Mouse (Mus musculus) lung, adult 18-20 months (tissue): Measurements from ENCODE around the gene Stag1.
"Not testable (repeated sequence)": the region's sequence is repeated elsewhere in the genome, so short reads cannot be mapped to it uniquely, and the experiment has no call there.

ENCODE experiments used
- DNase-seq, 2 experiments: peaks; one replicate each; pipeline ENCODE4 v3.0.0; 2022; ENCODE audit warnings: mixed read lengths in 2 of 2

Gene Stag1

DNA sequence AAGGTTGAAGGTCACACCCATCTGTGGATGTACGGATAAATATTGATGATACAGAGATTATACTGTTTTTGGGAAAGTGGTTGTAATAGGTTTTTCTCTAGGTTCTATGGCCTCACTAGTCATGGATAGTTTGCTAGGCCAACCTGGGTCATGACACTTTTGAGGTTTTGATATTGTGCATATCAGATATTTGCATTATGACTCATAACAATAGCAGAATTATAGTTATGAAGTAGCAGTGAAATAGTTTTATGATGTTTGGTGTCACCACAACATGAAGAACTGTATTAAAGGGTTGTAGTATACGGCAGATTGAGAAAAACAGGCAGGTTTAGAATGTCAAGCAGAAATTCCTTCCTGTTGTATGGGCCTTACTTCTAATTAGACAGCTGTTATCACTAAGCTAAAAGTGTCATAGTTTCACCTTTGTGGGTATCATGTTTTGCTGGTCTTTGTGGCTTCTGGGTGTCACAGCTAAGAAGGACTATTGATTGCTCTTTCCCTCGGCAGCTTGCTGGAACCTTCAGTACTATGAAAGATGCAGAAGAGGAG lies 92.2 kb downstream of the Stag1 start:
- no peak for DNase-seq

DNA sequence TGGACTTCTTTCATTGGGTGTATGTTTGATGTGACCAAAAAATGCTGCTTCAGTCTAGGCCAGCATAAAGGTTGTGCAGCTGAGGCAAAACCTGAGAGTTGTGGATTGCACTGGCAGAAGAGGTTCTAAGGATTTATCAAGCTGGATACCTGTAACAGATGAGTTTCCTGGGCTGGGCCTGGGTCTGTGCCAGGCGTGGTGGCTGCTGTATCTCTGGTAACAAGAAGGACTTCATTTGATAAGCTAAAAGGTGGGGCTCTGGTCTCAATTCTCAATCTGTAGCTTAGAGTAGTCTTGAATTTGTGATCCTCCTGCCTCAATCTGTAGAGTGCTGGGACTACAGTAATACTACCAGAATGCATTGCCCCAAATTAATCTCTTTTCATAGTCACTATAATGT lies 94.6 kb downstream of the Stag1 start:
- no peak for DNase-seq

DNA sequence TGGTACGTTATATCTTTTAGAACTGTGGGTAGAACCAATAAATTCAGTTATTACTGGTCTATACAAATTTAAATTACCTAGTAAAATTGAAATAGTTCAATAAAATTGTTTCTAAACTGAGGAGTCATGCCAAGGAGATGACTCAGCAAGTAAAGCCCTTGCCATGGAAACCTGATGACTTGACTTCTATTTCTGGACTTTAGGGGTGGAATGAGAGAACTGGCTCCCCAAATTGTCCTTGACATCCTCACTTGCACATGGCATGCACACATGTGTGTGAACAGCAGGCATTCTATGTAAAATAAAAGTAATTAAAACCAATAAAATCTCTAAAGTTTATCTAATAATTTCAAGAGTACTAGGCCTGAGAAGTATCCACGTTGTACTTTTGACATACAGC lies 98.9 kb downstream of the Stag1 start:
- no peak for DNase-seq

GRCm38 (mm10) chr9:100707644-100708043 lies 110.0 kb downstream of the Stag1 start:
- DNase-seq = no peak

GRCm38 (mm10) chr9:100711665-100712064 lies 114.1 kb downstream of the Stag1 start:
- DNase-seq = no peak

DNA sequence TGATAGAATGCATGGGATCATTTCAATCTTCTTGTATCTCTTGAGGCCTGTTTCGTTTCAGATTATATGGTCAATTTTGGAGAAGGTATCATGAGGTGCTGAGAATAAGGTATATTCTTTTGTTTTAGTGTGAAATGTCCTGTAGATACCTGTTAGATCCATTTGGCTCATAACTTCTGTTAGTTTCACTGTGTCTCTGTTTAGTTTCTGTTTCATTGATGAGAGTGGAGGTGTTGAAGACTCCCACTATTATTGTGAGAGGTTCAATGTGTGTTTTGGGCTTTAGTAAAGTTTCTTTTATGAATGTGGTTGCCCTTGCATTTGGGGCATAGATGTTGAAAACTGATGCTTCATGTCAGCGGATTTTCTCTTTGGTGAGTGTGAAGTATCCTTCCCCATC lies 127.2 kb downstream of the Stag1 start:
- DNase-seq = not testable (repeated sequence)

GRCm38 (mm10) chr9:100731839-100732238 lies 134.2 kb downstream of the Stag1 start:
- DNase-seq = no peak

DNA sequence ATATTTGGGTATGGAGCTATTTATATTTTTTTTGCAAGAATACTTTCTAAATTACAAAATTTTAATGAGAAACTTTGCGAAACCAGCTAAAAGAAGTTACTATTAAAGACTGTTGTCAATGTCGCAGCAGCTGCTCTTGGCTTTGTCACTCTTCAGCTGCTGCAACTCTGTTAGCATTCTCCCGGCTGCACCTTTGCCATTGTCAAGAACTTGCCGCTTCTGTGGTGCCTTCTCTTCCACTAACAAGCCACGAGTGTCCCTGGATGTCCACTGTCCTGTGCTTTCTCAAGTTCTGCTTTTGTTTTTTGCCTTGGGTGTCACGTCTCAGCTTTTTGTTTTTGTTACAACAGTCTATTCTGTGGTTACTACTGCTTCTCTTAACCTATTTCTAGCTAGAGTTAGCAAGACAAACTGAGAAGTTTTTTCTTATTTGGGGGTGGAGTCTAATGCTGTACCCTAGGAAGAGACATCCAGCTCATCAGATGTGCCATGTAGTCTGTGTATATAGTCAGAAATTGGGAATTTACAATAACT lies 136.4 kb downstream of the Stag1 start:
- DNase-seq = no peak

- DNase-seq = no peak
Measured at GRCm38 (mm10) chr9:100735993-100736645, 138.5 kb downstream of the Stag1 start.

GRCm38 (mm10) chr9:100736646-100737031 lies 139.0 kb downstream of the Stag1 start:
- DNase-seq = no peak

DNA sequence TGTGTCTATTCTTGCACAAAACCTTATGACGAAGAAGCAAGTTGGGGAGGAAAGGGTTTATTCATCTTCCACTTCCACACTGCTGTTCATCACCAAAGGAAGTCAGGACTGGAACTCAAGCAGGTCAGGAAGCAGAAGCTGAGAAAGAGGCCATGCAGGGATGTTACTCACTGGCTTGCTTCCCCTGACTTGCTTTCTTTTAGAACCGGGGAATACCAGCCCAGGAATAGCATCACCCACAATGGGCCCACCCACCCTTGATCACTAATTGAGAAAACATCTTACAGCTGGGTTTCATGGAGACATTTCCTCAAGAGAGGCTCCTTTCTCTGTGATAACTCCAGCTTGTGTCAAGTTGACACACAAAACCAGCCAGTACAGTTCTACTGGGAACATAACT lies 179.6 kb downstream of the Stag1 start:
- DNase-seq = not testable (repeated sequence)

GRCm38 (mm10) chr9:100865984-100866383 lies 268.4 kb downstream of the Stag1 start:
- DNase-seq = no peak

DNA sequence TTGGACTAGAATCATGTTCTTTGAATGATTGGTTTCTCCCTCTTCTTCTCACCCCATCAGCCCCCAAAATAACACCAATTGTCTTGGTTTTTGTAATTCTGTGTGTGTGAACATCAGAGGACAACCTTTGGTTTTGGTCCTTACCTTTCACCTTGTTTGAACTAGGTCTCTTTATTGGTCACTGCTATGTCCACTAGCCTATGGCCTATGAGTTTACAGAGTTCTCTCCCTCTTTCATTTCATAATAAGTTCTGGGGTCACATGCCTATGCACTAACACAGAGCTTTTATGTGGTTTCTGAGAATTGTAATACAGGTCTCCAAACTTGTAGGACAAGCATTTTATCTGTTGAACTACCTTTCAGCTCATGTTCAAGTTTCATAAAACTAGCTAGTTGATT lies 272.0 kb downstream of the Stag1 start:
- DNase-seq = no peak

GRCm38 (mm10) chr9:100896111-100896510 lies 298.5 kb downstream of the Stag1 start:
- no peak for DNase-seq

DNA sequence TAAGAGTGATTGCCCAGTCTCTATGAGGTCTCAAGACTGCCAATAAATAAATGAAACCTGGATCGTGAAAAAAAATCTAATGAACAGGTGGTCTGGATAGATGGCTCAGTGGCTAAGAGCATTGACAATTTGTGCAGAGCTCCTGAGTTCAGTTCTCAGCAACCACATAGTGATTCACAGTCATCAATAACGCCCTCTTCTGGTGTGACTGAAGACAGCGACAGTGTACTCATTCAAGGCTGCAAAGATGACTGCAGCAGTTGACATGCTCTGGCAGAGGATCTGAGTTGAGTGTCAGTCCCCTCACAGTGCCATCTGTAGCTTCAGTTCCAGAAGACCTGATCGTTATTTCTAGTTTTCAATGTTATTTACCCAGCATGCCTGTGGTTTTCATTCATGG lies 300.4 kb downstream of the Stag1 start:
- no peak for DNase-seq

DNA sequence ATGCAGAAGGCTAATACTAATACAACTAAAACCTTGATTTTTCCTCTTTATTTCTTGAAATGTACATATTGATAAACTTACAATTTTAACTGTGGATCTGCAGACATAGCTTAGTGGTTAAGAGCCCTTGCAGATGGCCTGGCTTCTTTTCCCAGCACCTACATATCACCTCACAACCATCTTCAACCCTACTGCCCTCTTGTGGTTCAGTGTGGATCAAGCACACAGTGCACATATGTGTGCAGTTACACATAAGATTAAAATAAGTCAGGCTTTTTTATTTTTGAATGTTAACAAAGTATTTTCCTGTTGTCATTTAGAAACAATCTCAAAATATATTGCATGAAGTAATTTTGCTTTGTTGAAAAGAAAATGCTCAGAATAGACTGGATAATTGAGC lies 312.8 kb downstream of the Stag1 start:
- DNase-seq = peak in 1 of 2 experiments; percentile 10

GRCm38 (mm10) chr9:100917111-100917510 lies 319.5 kb downstream of the Stag1 start:
- DNase-seq = peak; percentile 16 to 70

DNA sequence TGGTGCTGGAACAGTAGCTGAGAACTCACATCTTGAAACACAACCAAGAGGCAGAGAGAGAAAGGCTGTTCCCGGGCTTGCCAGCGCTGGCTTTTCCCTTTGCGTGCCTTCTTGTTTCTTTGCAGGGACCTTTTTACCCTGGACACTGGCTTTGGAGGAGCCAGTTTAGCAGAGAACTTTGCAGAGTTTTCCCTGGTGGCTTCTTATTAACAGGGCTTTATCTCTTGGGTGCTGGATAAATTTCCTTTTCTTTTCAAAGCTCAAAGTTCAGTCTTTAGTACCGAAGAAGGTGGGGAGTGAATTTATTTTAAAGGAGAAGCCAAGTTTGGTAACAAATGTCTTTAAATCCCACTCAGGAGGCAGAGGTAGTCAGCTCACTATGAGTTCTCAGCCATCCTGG lies 329.0 kb downstream of the Stag1 start:
- no peak for DNase-seq

DNA sequence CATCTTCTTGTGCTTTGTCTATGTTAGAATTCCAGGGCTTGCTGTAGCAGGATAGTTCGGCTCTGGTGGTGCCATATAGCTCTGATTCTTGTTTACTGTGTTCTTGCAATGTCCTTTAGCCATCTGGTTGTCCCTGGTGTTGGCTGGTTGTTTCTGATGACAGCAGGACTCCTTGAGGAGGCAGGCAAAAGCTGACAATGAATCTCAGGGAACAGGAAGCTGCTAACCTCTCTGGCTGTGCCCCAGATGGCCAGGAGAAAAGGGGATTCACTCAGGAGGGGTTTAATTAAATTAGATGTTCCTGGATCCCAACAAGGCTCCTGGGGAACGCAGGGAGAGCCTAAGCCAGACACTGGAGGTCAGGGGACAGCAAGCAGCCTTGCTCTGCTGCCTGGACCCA lies 344.4 kb downstream of the Stag1 start:
- DNase-seq = no peak

- no peak for DNase-seq
Measured at GRCm38 (mm10) chr9:100944677-100945365, 347.2 kb downstream of the Stag1 start.

GRCm38 (mm10) chr9:100951481-100951880 lies 353.9 kb downstream of the Stag1 start:
- peak; percentile 14 to 20 for DNase-seq

DNA sequence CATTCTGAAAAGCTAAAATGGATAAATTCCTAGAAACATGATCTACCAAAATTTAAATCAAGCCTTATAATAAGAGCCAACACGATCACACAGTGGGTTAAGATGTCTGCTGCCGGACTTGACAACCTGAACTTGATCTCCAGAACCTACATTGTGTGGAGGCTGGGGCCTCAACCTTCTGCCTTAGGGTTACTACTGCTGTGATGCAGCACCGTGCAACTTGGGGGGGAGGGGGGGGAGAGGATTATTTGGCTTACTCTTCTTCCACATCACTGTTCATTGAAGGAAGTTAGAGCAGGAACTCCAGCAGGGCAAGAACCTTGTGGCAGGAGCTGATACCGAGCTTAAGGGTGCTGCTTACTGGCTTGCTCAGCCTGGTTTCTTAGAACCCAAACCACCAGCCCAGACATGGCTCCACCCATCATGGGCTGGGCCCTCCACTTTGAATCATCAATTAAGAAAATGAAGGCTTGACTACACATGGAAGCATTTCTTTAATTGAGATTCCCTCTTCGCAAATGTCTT lies 365.4 kb downstream of the Stag1 start:
- no peak for DNase-seq

GRCm38 (mm10) chr9:100963428-100963912 lies 365.9 kb downstream of the Stag1 start:
- DNase-seq = no peak

DNA sequence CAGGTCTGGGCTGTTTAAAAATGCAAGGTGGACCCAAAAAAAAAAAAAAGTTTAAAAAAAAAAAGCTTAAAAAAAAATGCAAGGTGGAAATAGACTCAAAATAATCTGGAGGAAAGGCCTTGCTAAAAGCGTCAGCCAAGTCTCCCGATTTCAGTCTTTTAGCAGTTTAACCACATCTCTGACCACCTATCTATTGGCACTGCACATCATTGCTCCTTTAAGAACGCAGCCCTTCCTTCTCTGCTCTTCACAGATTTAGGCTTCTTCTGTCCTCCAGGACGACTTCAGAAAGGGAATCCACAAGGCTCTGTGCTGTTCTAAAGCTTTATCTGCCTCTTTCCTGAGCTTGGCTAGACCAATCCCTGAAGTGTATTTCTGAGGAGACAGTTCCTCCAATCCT lies 366.5 kb downstream of the Stag1 start:
- no peak for DNase-seq
